Mouse (Mus musculus) large intestine, adult 2 months (tissue): ENCODE data around the gene Unc45a. TPM values are rescaled to one million over a fixed set of nuclear protein-coding genes. Genes with fewer than 3 reads are reported as not detected.
A peak's percentile ranks its signal among the peaks of the same experiment; 100 is the strongest.

ENCODE experiments used
- DNase-seq: peaks from one replicate; pipeline ENCODE4 v3.0.0-alpha.2; 2012; ENCODE audit warnings: low read depth, low spot score
- WGBS: fragments of 180-500 bp; shearing (Covaris S2); methylation state at CpG from one replicate; pipeline ENCODE4 v1.1.7; 2018; 5-methylcytosine and 5-hydroxymethylcytosine counted together
- polyA plus RNA-seq: library from polyadenylated mRNA; depleted of rRNA; stranded (reverse); fragments of >200 nt; gene quantifications from 2 replicates; pipeline ENCODE4 v1.2.3, GENCODE M21; 2012

The Unc45a gene
- polyA plus RNA-seq, 1 experiment: 44.8 TPM

- no peak for DNase-seq
- 75% methylated on average over 20 of the region's 20 CpGs for WGBS
Observed at GRCm38 (mm10) chr7:80368635-80369421, 28.0 kb upstream of the Unc45a start.

- WGBS: 86% methylated on average over 9 of the region's 9 CpGs
- no peak for DNase-seq
Observed at GRCm38 (mm10) chr7:80368009-80368408, 27.2 kb upstream of the Unc45a start.

DNA sequence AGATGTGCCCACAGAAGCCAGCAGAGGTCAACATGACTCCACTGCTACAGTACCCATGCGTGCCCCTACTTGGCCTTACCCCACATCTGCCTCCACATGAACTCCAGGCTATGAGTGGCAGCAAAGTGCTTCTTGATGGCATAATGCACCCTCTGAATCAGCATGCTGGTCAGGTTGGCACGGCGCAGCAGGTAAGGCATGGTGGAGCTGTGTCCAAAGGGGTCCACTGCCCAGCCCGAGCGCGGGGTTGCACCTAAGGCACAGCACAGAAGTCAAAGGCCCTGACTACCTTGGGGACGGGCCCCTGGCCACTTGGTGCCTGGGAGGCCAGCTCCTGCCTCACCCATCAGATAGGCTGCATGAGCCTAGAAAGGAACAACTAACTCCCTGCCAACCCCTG is 26.4 kb upstream of the Unc45a start:
- 98% methylated on average over 7 of the region's 7 CpGs for WGBS
- DNase-seq: no peak

GRCm38 (mm10) chr7:80365759-80366158 is 25.0 kb upstream of the Unc45a start:
- DNase-seq: no peak
- 78% methylated on average over 2 of the region's 2 CpGs for WGBS

- DNase-seq: no peak
- WGBS: 18% methylated on average over 3 of the region's 3 CpGs
Observed at GRCm38 (mm10) chr7:80360435-80360834, 19.6 kb upstream of the Unc45a start.

GRCm38 (mm10) chr7:80358039-80358438 is 17.2 kb upstream of the Unc45a start:
- DNase-seq: no peak
- WGBS: 76% methylated on average over 4 of the region's 4 CpGs

GRCm38 (mm10) chr7:80357156-80357555 is 16.4 kb upstream of the Unc45a start:
- DNase-seq: no peak
- WGBS: 67% methylated on average over 8 of the region's 8 CpGs

GRCm38 (mm10) chr7:80356351-80356750 is 15.5 kb upstream of the Unc45a start:
- 86% methylated on average over 13 of the region's 13 CpGs for WGBS
- no peak for DNase-seq

DNA sequence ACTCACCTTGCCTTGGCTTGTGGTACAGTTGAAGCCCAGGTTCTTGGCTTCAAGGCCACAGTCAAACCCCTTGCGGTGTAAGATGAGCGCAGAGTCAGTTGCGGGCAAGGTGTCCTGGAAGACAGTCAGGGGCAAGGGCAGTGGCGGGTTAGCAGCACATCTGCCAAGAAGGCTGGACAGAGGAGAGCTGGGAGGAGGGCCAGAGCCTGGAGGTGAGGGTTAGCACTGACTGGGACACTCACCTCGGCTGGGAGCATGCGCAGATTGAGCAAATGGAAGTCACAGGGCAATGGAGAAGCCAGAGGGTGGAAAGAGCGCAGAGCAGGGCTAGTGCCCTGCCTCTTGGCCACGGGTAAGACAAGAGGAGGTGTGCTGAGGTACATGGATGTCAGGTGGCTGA is 12.1 kb upstream of the Unc45a start:
- WGBS: 91% methylated on average over 8 of the region's 8 CpGs
- DNase-seq: no peak

- no peak for DNase-seq
- WGBS: 73% methylated on average over 2 of the region's 2 CpGs
Observed at GRCm38 (mm10) chr7:80350808-80351207, 10.0 kb upstream of the Unc45a start.

DNA sequence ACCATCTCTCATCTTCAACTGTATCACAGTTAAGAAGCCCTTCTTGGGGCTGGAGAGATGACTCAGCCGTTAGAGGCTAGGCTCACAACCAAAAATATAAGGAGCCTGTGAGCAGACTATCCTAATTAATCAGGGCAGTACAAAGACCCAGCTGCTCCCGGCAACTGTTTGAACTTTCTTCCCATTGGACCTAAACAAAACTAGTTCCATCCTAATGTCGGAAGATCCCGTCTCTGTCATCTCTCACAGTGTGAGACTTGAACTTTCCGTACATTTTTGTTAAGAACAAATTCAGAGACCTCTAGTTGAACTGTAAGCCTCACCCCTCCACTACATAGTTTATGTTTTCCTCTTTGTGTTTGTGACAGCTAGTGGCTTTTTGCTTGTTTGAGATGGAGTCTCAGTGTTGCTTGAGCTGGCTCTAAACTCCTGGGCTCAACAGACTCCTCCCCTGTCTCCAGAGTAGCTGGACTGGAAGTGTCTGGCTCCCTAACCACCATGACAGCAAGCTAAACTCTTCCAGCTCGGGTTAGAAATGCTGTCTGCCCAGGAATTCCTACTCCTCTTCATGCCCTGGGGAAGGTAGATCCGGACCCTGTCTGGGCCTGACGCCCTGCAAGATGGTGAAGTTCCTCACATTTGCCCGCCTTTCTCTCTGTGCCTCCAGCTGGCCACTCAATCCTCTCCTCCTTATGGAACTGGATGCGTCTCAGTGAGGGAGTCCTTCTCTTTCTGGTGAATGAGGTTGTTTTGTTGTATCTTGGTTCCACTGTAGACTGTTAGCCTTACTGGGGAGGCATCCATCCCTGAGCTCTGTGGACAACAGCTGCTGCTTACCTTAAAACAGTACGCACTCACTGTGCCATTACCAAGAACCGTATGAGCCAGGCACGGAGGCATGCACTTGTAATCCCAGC is 7.1 kb upstream of the Unc45a start:
- WGBS: 63% methylated on average over 13 of the region's 13 CpGs

DNA sequence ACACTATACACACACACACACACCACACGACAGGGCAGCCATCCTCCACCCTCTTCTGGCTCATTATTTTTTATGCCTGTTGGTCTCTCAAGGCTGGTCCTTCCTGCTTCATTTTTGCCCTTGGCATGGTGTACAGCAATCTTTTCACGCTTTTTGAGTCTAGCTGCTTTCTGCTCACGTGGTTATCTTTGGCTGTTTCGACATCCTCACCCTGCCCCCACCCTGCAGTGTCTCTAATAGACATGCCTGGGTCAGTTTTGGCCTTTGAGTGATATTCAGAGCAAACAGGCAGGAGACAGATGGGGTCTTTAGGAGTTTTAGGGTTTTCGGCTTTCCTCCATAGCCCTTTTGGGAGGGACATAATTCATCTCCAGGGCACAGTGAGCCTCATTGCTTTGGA is 6.0 kb upstream of the Unc45a start:
- DNase-seq: no peak
- 84% methylated on average over 5 of the region's 5 CpGs for WGBS

More for the DNA sequence above, 7.1 kb upstream of the Unc45a start:
- DNase-seq: no peak

DNA sequence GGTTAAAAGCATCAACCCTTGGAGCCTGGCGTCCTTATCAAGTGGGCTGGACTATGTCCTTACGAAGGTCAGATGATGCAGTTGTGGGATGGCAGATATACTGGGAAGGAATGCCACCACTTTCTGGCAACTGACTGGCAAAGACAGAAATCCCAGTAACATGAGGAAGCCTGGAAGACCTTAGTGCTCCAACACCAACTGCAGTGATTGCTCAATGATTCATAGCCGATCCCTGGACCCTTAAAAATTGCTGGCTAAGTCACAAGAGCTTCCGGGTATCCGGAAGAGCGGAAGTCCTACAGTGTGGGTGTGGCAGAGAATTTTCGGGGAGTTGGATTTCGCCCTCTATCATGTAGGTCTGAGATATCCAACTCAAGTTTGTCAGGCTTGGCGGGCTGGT is 5.4 kb upstream of the Unc45a start:
- WGBS: 73% methylated on average over 9 of the region's 9 CpGs
- DNase-seq: no peak

DNA sequence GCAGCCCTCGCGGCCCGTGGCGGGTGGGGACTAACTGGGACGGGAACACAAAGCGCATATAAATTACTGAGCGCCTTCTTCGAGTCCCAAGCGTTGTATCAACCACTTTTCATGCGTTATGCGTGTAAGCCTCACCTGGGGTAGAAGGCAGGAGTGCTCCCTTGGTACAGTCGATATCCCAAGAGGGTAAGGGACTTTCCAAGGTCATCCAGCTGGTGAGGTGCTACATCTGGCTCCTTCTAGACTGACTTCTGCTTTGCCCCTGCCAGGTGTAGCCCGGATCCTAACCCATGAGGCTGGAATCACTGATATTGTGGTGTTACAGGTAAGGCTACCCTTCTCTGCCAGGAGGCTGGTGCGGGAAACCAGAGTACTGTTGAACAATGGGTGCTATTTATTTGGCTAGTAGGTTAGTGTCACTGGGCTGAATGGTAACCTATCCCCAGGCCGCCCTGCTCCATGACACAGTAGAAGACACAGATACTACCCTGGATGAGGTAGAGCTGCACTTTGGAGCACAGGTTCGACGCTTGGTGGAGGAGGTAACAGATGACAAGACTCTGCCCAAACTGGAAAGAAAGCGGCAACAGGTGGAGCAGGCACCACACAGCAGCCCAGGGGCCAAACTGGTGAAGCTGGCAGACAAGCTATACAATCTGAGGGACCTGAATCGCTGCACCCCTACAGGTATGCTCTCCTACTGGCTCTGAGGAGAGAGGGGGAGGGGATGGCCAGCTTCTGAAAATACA is 2.6 kb upstream of the Unc45a start:
- no peak for DNase-seq
- 23% methylated on average over 19 of the region's 19 CpGs for WGBS

- peak; percentile 92 for DNase-seq
- under 1% methylated on average over 25 of the region's 25 CpGs for WGBS
Observed at GRCm38 (mm10) chr7:80342858-80343257, 2.1 kb upstream of the Unc45a start, which contains the start of gene Hddc3. Gene Hddc3, plus strand, starts transcription at chr7:80343104.

DNA sequence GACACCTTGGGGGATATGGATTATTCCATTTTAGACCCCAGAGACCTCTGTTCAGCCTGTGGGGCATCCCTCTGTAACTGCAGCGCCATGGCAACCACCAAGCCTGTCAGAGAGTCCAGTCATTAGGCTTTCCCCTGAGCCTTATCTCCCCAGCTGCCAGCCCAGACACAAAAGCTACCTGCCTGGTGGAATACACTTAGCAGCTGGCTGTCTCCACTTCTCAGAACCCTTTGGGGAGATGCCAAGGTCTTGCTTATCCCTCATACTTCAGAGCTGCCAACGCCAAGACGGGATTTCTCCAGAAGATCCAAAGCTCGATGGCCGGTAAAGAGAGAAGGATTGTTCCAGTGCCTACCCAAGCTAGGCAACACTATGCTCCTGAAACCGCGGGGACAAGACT is 988 bp upstream of the Unc45a start:
- no peak for DNase-seq
- 85% methylated on average over 7 of the region's 7 CpGs for WGBS

DNA sequence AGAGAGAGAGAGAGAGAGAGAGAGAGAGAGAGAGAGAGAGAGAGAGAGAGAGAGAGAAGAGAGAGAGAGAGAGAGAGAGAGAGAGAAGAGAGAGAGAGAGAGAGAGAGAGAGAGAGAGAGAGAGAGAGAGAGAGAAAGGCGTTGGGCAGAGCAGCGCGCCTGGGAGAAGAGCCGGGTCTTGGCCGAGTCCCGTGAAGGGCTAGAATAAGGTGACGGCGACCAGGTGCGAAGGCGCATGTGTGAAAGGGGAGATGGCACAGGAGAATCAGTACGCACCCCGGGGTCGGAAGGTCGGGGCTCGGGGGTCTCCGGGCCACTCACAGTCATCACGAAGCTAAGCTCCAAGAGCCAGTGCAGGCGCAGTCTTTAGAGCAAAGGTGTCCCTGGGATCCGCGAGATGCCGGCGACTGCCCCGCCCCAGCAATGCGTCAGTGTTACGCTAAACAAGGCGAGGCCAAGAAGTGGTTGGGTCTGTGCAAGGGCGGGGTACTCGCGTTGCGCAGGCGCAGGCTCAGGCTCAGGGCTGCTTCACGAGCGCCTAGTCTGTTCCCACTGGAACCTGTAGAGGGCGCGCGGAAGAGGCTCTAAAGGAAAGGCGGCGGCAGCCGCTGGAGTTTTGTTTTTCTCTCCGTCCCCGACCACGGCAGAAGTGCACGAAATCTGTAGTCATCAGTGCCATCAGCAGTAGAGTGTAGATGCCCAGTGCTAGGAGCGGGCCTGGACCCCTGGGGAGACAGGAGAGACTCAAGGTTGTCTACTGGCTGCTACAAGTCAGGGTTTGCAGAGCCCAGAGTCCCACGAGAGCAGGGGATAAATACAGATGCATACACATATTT is 794 bp downstream of the Unc45a start:
- peak; percentile 97 for DNase-seq
- WGBS: under 1% methylated on average over 45 of the region's 45 CpGs

- no peak for DNase-seq
- 4% methylated on average over 17 of the region's 17 CpGs for WGBS
Observed at GRCm38 (mm10) chr7:80339371-80339770, 1.4 kb downstream of the Unc45a start.

DNA sequence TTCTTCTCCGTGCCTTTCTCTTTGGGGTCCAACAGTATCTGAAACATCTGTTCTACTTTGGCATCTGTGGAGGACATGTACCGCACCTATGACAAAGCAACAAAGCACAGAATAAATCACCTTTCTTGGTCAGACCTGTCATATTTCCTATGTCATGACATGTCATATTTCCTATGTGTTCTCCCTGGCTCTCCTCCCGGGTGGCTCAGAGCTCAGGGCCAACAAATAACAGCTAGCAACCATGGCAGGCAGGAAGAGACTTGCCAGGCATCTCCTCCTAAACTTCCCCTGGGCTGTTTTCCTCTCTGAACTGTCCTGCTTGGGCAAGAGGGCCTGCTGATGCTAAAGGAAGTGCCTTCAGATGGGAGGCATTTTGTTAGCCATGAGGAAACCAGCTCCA is 3.9 kb downstream of the Unc45a start:
- WGBS: 89% methylated on average over 3 of the region's 3 CpGs
- DNase-seq: no peak
